Mouse (Mus musculus) hindbrain, embryonic 11.5 days (tissue): ENCODE measurements around the gene Rnaseh1. TPM values are rescaled to one million over a fixed set of nuclear protein-coding genes. Genes with fewer than 3 reads are reported as not detected.

Experiments
- ATAC-seq: fragments of 200-750 bp; cut with Nextera tagmentation; 2 replicates; pipeline ENCODE4 v1.8.0; 2017; ENCODE audit warnings: mild to moderate bottlenecking, moderate TSS enrichment, moderate library complexity; ENCODE audit not compliant: low FRiP score
- DNase-seq: peaks from one replicate; pipeline ENCODE4 v3.0.0-alpha.2; 2015; ENCODE audit warnings: low spot score
- H3K27ac ChIP-seq: fragments of 300-500 bp; sonication (generic); 2 replicates; pipeline ENCODE4 v1.5.1; 2014; ENCODE audit warnings: mild to moderate bottlenecking, low read depth, low read length
- H3K27me3 ChIP-seq: fragments of 300-500 bp; sonication (generic); 2 replicates; pipeline ENCODE4 v1.6.1; 2014; ENCODE audit warnings: mild to moderate bottlenecking, low read length, moderate library complexity, mixed read lengths; ENCODE audit not compliant: control insufficient read depth, insufficient read depth
- H3K36me3 ChIP-seq: fragments of 300-500 bp; sonication (generic); 2 replicates; pipeline ENCODE4 v1.6.1; 2014; ENCODE audit warnings: mild to moderate bottlenecking, low read length, moderate library complexity, mixed read lengths; ENCODE audit not compliant: control insufficient read depth, insufficient read depth
- H3K4me1 ChIP-seq: fragments of 300-500 bp; sonication (generic); replicated peaks from 2 replicates; pipeline ENCODE4 v1.6.1; 2014; ENCODE audit warnings: low read length, mixed read lengths; ENCODE audit not compliant: control insufficient read depth, insufficient read depth
- H3K4me2 ChIP-seq: fragments of 300-500 bp; sonication (generic); replicated peaks from 2 replicates; pipeline ENCODE4 v1.6.1; 2014; ENCODE audit warnings: mild to moderate bottlenecking, low read depth, low read length
- H3K4me3 ChIP-seq: fragments of 300-500 bp; sonication (generic); 2 replicates; pipeline ENCODE4 v1.5.1; 2014; ENCODE audit warnings: low read depth, low read length
- H3K9ac ChIP-seq: fragments of 300-500 bp; sonication (generic); 2 replicates; pipeline ENCODE4 v1.6.1; 2014; ENCODE audit warnings: low read depth, low read length
- H3K9me3 ChIP-seq: fragments of 300-500 bp; sonication (generic); 2 replicates; pipeline ENCODE4 v1.6.1; 2016; ENCODE audit warnings: low read length; ENCODE audit not compliant: control insufficient read depth
- WGBS: fragments of 180-500 bp; shearing (Covaris S2); extraction: QIAGEN DNeasy Blood & Tissue Kit; methylation state at CpG from one replicate; pipeline ENCODE4 v1.1.7; 2014; 5-methylcytosine and 5-hydroxymethylcytosine counted together
- polyA plus RNA-seq: library from polyadenylated mRNA; unstranded; fragments of >200 nt; fragmentation: Nextera tagmentation; extraction: Ambion mirVana; gene quantifications from 2 replicates; pipeline ENCODE4 v1.2.1, GENCODE M21; 2014

Gene Rnaseh1
- polyA plus RNA-seq: 25.4 and 27.7 TPM in 2 replicates

GRCm38 (mm10) chr12:28649141-28650110 is at the start of gene Rnaseh1:
Gene Rnaseh1, plus strand, starts transcription at chr12:28649602.
- ATAC-seq: peak; percentile 93
- Histone ChIP-seq H3K4me2 (peak within 1 kb of the TSS; percentile 51), H3K27ac (0 out of 2 replicates have a peak within 1 kb of the TSS, but pooled peaks have one; percentile 54), H3K36me3 (0 out of 2 replicates have a peak, but pooled peaks cover 1% of the 10 kb centered on the region), H3K9ac (peak within 1 kb of the TSS; percentile 82), H3K4me1 (0 out of 2 replicates have a peak, but pooled peaks cover 4% of the 10 kb centered on the region), H3K4me3 (peak within 1 kb of the TSS; percentile 80), H3K27me3 (no peaks in the 10 kb centered on the region), H3K9me3 (no peaks in the 10 kb centered on the region)
- peak; percentile 95 for DNase-seq
- 2% methylated on average over 52 of the region's 52 CpGs for WGBS

GRCm38 (mm10) chr12:28602259-28602658 is 47.1 kb upstream of the Rnaseh1 start:
- Histone ChIP-seq H3K27ac (no peak overlapping the region), H3K4me1 (no peaks in the 10 kb centered on the region), H3K9ac (no peak overlapping the region), H3K4me3 (no peak overlapping the region), H3K9me3 (no peaks in the 10 kb centered on the region), H3K36me3 (no peaks in the 10 kb centered on the region), H3K27me3 (no peaks in the 10 kb centered on the region), H3K4me2 (no peak overlapping the region)
- DNase-seq (no peak), ATAC-seq (no peak)
- 43% methylated on average over 4 of the region's 4 CpGs for WGBS

GRCm38 (mm10) chr12:28603494-28603893 is 45.9 kb upstream of the Rnaseh1 start:
- Histone ChIP-seq H3K9ac (no peak overlapping the region), H3K4me2 (no peak overlapping the region), H3K4me1 (no peaks in the 10 kb centered on the region; the same call in 1 of the 2 replicates), H3K36me3 (no peaks in the 10 kb centered on the region), H3K27me3 (no peaks in the 10 kb centered on the region), H3K4me3 (no peak overlapping the region), H3K27ac (no peak overlapping the region), H3K9me3 (no peaks in the 10 kb centered on the region)
- DNase-seq (no peak), ATAC-seq (no peak)
- WGBS: 73% methylated on average over 1 of the region's 1 CpGs

- ATAC-seq (no peak), DNase-seq (peak; percentile 13)
- Histone ChIP-seq H3K4me2 (no peak overlapping the region), H3K9me3 (no peaks in the 10 kb centered on the region), H3K36me3 (no peaks in the 10 kb centered on the region), H3K27me3 (no peaks in the 10 kb centered on the region), H3K4me1 (no peaks in the 10 kb centered on the region; the same call in 1 of the 2 replicates), H3K4me3 (no peak overlapping the region), H3K27ac (no peak overlapping the region), H3K9ac (no peak overlapping the region; the same call in 1 of the 2 replicates)
- WGBS: 59% methylated on average over 17 of the region's 17 CpGs
Observed at GRCm38 (mm10) chr12:28607546-28608305, 41.7 kb upstream of the Rnaseh1 start.

GRCm38 (mm10) chr12:28612391-28612790 is 37.0 kb upstream of the Rnaseh1 start:
- Histone ChIP-seq H3K4me2 (no peak overlapping the region), H3K36me3 (no peaks in the 10 kb centered on the region), H3K4me3 (no peak overlapping the region), H3K9ac (no peak overlapping the region), H3K27ac (no peak overlapping the region), H3K27me3 (no peaks in the 10 kb centered on the region), H3K4me1 (no peaks in the 10 kb centered on the region; the same call in 1 of the 2 replicates), H3K9me3 (no peaks in the 10 kb centered on the region)
- 88% methylated on average over 6 of the region's 6 CpGs for WGBS
- DNase-seq (no peak), ATAC-seq (no peak)

GRCm38 (mm10) chr12:28614401-28614800 is 35.0 kb upstream of the Rnaseh1 start:
- Histone ChIP-seq H3K27ac (no peak overlapping the region), H3K9me3 (no peaks in the 10 kb centered on the region), H3K4me2 (no peak overlapping the region), H3K4me1 (no peaks in the 10 kb centered on the region), H3K27me3 (no peaks in the 10 kb centered on the region), H3K9ac (no peak overlapping the region), H3K36me3 (no peaks in the 10 kb centered on the region), H3K4me3 (no peak overlapping the region)
- whole genome bisulfite sequencing: 76% methylated on average over 7 of the region's 7 CpGs
- no peak for ATAC-seq
- DNase-seq: no peak

GRCm38 (mm10) chr12:28617297-28617696 is 32.1 kb upstream of the Rnaseh1 start:
- Histone ChIP-seq H3K27ac (no peak overlapping the region), H3K27me3 (no peaks in the 10 kb centered on the region), H3K4me2 (no peak overlapping the region), H3K36me3 (no peaks in the 10 kb centered on the region), H3K4me1 (no peaks in the 10 kb centered on the region), H3K4me3 (no peak overlapping the region), H3K9me3 (no peaks in the 10 kb centered on the region), H3K9ac (no peak overlapping the region)
- no peak for DNase-seq
- 71% methylated on average over 4 of the region's 4 CpGs for WGBS
- ATAC-seq: no peak

GRCm38 (mm10) chr12:28621451-28622166 is 27.8 kb upstream of the Rnaseh1 start:
- Histone ChIP-seq H3K27ac (no peak overlapping the region), H3K36me3 (no peaks in the 10 kb centered on the region), H3K9me3 (no peaks in the 10 kb centered on the region), H3K4me2 (no peak overlapping the region), H3K4me3 (no peak overlapping the region), H3K9ac (no peak overlapping the region), H3K4me1 (no peaks in the 10 kb centered on the region), H3K27me3 (no peaks in the 10 kb centered on the region)
- DNase-seq: peak; percentile 26
- 27% methylated on average over 7 of the region's 7 CpGs for WGBS
- ATAC-seq: no peak
